Mouse (Mus musculus) CD4-positive, CD25-positive, alpha-beta regulatory T cell, adult 2 months (primary cell): Measurements from ENCODE around the gene Vmn2r42.
"Not testable (repeated sequence)": the region's sequence is repeated elsewhere in the genome, so short reads cannot be mapped to it uniquely, and the experiment has no call there.

ENCODE experiments used
- DNase-seq: peaks from one replicate; pipeline ENCODE4 v3.0.0-alpha.2; 2012; ENCODE audit warnings: low read depth, low spot score

The Vmn2r42 gene

GRCm38 (mm10) chr7:8200220-8200619, at the start of gene Vmn2r42:
TSS of gene Vmn2r42 (minus strand) at chr7:8200320.
- not testable (repeated sequence) for DNase-seq

- not testable (repeated sequence) for DNase-seq
These were observed 38.6 kb downstream of the Vmn2r42 start, which contains the start of gene Vmn2r41 for GRCm38 (mm10) chr7:8161554-8161953. TSS of gene Vmn2r41 (minus strand) at chr7:8161654.
